Mouse (Mus musculus): ENCODE results near the gene Inhbe. TPM values are rescaled to one million over a fixed set of nuclear protein-coding genes. Genes with fewer than 3 reads are reported as not detected.

Inhbe gene
- polyA plus RNA-seq, 1 experiment from 2014 or later = not detected

DNA sequence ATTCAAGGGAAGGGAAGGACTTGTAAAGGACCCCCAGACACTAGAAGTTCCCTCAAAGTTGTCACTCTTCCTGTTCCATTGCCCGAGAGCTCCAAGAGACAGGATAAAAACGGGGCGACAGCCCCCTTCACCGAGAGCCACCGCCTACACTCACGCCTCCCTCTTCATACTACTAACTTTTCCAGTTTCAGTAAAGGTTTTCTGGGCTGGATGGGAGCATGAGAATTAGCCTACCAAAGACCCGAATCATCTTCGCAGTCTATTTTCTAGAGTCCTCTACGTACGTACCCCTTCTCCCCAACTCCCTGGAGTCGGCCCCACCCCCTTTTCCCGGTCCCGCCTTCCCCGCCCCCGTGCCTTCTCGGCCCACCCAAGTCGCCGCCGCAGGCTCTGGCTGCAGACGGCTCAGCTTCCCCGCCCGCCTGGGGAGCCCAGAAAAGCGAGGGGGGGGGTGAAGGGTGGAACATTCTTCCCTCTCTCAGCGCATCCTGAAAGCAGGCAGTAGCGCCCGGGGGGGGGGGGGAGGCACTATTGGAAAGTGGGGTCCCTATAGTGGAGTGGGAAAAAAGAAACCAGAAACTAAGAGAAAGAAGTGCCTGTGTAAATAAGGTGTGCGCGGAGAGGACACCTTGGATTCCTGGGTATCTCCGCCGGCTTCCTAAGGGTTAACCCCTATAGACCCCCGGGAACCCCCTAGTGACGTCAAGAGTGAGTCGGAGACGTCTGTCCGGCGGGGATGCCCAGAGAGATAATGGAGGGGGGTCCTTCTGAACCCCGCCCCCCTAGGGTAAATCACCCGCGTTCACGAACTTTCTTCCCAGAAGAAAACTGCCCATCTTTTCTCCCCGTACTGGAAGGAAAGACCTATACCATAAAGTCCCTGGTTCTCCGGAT, 14.3 kb downstream of the Inhbe start:
- H3K27ac ChIP-seq (ENCODE audit: low read depth, low read length) = peak overlapping the region; percentile 67
- ATAC-seq (ENCODE audit: low FRiP score) = peak; percentile 53
- peak; percentile 97 for DNase-seq (ENCODE audit: low spot score, missing footprints)
- no peaks in the 10 kb centered on the region; the same call in 1 of the 2 replicates for H3K27me3 ChIP-seq (ENCODE audit: control insufficient read depth, insufficient read depth, low read length)
- peak overlapping the region; percentile 85 for H3K4me2 ChIP-seq
- WGBS = 0% methylated on average over 40 of the region's 42 CpGs
- H3K9ac ChIP-seq (ENCODE audit: low read length) = peak overlapping the region; percentile 43
- no peaks in the 10 kb centered on the region for H3K36me3 ChIP-seq (ENCODE audit: control insufficient read depth, insufficient read depth, low read length)
- peaks cover 27% of the 10 kb centered on the region for H3K4me1 ChIP-seq (ENCODE audit: control insufficient read depth, insufficient read depth, low read length)
- no peaks in the 10 kb centered on the region for H3K9me3 ChIP-seq (ENCODE audit: control insufficient read depth, low read length)
- peak overlapping the region; percentile 39 for H3K4me3 ChIP-seq (ENCODE audit: low read depth, low read length)

DNA sequence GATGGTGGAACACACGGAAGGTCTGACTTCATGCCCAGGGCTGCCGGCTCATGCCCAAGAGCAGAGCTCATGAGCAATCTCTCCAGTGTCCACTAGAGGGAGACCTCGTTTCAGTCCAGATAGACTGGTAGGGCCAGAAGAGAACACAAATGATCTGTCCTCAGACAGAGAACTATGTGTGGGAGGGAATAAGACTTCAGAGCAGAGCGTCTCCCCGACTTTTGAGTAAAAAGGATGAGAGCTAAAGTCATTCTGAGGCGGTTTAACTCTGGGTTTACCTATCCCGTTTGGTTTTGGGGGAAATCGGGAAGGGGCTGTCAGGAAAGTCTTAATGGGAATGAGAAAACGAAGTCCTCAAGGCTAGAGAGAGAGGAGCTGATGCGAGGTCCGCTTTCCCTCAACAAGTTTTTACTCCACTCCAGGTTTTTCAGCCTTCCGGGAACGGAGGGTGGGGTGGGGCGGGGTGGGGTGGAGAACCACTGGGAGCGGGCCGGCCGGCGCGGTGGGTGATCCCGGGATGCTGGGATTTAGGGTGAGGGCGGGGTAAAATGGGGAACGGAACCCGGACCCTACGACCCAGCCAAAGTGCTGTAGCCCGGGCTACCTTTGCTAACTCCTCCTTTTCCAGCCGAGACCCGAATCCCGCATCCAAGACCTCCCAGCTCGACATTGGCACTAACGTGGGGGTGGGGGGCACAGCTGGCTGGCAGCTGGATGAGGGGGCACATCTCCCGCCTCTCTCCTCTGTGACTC, 15.1 kb downstream of the Inhbe start:
- DNase-seq (ENCODE audit: low spot score, missing footprints) (peak; percentile 98), ATAC-seq (ENCODE audit: low FRiP score) (peak; percentile 63)
- H3K9ac ChIP-seq (ENCODE audit: low read length) = peak overlapping the region; percentile 43
- H3K36me3 ChIP-seq (ENCODE audit: control insufficient read depth, insufficient read depth, low read length) = no peaks in the 10 kb centered on the region
- under 1% methylated on average over 30 of the region's 31 CpGs for WGBS
- H3K27me3 ChIP-seq (ENCODE audit: control insufficient read depth, insufficient read depth, low read length) = no peaks in the 10 kb centered on the region; the same call in 1 of the 2 replicates
- peak overlapping the region; percentile 39 for H3K4me3 ChIP-seq (ENCODE audit: low read depth, low read length)
- H3K9me3 ChIP-seq (ENCODE audit: control insufficient read depth, low read length) = no peaks in the 10 kb centered on the region
- peak overlapping the region; percentile 85 for H3K4me2 ChIP-seq
- H3K27ac ChIP-seq (ENCODE audit: low read depth, low read length) = peak overlapping the region; percentile 67
- peaks cover 27% of the 10 kb centered on the region for H3K4me1 ChIP-seq (ENCODE audit: control insufficient read depth, insufficient read depth, low read length)

DNA sequence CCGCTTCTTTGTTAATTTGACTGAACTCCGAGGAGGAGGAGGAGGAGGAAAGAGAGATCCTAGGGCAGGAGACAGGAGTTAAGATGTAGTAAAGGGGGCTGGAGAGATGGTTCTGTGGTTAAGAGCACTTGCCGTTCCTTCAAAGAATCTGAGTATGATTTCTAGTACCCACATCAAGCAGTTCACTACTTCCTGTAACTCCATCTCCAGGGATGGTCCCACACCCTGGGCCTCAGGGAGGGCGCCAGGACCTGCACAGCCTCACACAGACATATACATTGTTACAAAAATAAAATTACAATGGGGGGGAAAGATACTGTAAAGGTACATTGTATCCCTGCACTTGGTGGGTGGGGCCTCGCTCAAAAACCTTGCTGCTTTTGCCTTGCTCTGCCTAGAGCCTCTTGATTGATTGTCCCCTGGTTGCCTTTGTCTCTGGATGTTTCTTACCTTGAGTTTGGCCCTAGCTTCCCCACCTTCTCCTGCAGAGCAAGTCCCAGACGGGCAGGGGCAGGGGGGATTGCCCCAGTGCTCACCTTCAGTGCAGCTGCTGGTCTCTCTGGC, 16.6 kb downstream of the Inhbe start:
- no peaks in the 10 kb centered on the region for H3K36me3 ChIP-seq (ENCODE audit: control insufficient read depth, insufficient read depth, low read length)
- ATAC-seq (ENCODE audit: low FRiP score) = no peak
- no peak overlapping the region for H3K4me3 ChIP-seq (ENCODE audit: low read depth, low read length)
- H3K9me3 ChIP-seq (ENCODE audit: control insufficient read depth, low read length) = no peaks in the 10 kb centered on the region
- no peaks in the 10 kb centered on the region; the same call in 1 of the 2 replicates for H3K27me3 ChIP-seq (ENCODE audit: control insufficient read depth, insufficient read depth, low read length)
- H3K27ac ChIP-seq (ENCODE audit: low read depth, low read length) = no peak overlapping the region
- H3K9ac ChIP-seq (ENCODE audit: low read length) = no peak overlapping the region
- H3K4me1 ChIP-seq (ENCODE audit: control insufficient read depth, insufficient read depth, low read length) = peaks cover 27% of the 10 kb centered on the region
- DNase-seq (ENCODE audit: low spot score, missing footprints) = peak; percentile 70
- no peak overlapping the region for H3K4me2 ChIP-seq
- WGBS = 84% methylated on average over 6 of the region's 6 CpGs

DNA sequence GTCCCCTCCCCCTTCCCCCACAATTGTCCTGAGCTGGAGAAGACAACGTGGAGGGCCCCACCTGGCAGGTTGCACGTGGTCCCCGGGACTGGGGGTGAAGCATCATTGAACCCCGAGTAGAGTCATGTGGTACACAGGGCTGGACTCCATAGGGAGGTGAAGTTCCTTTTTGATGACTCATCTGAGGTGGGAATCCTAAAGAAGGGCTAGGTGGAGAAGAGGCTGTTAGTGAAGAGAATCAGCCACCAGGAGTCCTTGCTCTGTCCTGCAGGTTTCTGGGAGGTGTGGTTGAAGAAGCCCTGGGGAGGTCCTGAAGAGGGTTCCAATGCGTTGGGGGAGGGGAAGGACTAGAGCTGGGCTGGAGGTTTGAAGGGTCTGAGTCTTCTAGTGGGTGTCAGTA, 17.3 kb downstream of the Inhbe start:
- H3K27ac ChIP-seq (ENCODE audit: low read depth, low read length) = no peak overlapping the region
- H3K36me3 ChIP-seq (ENCODE audit: control insufficient read depth, insufficient read depth, low read length) = no peaks in the 10 kb centered on the region
- H3K4me1 ChIP-seq (ENCODE audit: control insufficient read depth, insufficient read depth, low read length) = peaks cover 23% of the 10 kb centered on the region
- WGBS = 76% methylated on average over 5 of the region's 5 CpGs
- no peak overlapping the region for H3K4me2 ChIP-seq
- H3K27me3 ChIP-seq (ENCODE audit: control insufficient read depth, insufficient read depth, low read length) = no peaks in the 10 kb centered on the region; the same call in 1 of the 2 replicates
- H3K4me3 ChIP-seq (ENCODE audit: low read depth, low read length) = no peak overlapping the region
- H3K9ac ChIP-seq (ENCODE audit: low read length) = no peak overlapping the region
- DNase-seq (ENCODE audit: low spot score, missing footprints) (peak; percentile 59), ATAC-seq (ENCODE audit: low FRiP score) (no peak)
- H3K9me3 ChIP-seq (ENCODE audit: control insufficient read depth, low read length) = no peaks in the 10 kb centered on the region

DNA sequence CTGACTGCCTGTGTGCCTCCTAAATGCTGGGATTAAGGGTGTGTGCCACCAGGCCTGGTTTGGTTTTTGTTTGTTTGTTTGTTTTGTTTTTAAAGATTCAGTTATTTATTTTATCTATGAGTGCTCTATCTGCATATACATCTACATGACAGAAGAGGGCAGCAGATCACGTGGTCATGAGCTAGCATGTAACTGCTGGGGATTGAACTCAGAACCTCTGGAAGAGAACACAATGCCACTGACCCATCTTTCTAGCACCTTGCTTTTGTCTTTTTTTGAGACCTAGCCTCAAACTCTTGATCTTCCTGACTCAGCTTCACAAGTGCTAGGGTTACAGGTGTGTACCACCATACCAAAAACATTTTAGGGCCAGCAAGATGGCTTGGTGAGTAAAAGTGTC, 18.9 kb downstream of the Inhbe start:
- Histone ChIP-seq H3K27ac (ENCODE audit: low read depth, low read length) (no peak overlapping the region), H3K9ac (ENCODE audit: low read length) (no peak overlapping the region), H3K4me3 (ENCODE audit: low read depth, low read length) (no peak overlapping the region), H3K36me3 (ENCODE audit: control insufficient read depth, insufficient read depth, low read length) (no peaks in the 10 kb centered on the region; the same call in 1 of the 2 replicates), H3K4me1 (ENCODE audit: control insufficient read depth, insufficient read depth, low read length) (peaks cover 8% of the 10 kb centered on the region), H3K9me3 (ENCODE audit: control insufficient read depth, low read length) (no peaks in the 10 kb centered on the region), H3K27me3 (ENCODE audit: control insufficient read depth, insufficient read depth, low read length) (no peaks in the 10 kb centered on the region), H3K4me2 (no peak overlapping the region)
- 63% methylated on average over 1 of the region's 1 CpGs for WGBS
- DNase-seq (ENCODE audit: low spot score, missing footprints) (peak; percentile 65), ATAC-seq (ENCODE audit: low FRiP score) (no peak)

DNA sequence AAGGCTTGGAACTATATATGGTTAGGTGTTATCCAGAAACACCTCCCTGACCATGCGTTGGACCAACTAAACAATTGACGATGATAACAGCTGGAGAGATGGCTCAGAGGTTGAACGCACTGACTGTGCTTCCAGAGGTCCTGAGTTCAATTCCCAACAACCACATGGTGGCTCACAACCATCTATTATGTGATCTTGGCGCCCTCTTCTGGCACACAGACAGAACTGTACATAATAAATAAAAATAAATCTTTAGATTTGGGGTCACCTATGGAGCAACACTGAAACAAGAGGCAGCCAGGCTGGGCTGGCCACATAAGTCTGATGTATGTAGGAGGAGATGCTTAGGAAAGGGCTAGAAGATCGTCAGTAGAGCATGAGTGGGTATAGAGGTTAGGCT, 21.1 kb downstream of the Inhbe start:
- H3K27ac ChIP-seq (ENCODE audit: low read depth, low read length) = no peak overlapping the region
- WGBS = 69% methylated on average over 5 of the region's 5 CpGs
- no peak overlapping the region for H3K4me3 ChIP-seq (ENCODE audit: low read depth, low read length)
- H3K27me3 ChIP-seq (ENCODE audit: control insufficient read depth, insufficient read depth, low read length) = peaks cover 12% of the 10 kb centered on the region
- ATAC-seq (ENCODE audit: low FRiP score) (no peak), DNase-seq (ENCODE audit: low spot score, missing footprints) (peak; percentile 85)
- 0 out of 2 replicates have a peak, but pooled peaks cover 2% of the 10 kb centered on the region for H3K4me1 ChIP-seq (ENCODE audit: control insufficient read depth, insufficient read depth, low read length)
- no peaks in the 10 kb centered on the region; the same call in 1 of the 2 replicates for H3K36me3 ChIP-seq (ENCODE audit: control insufficient read depth, insufficient read depth, low read length)
- H3K4me2 ChIP-seq = no peak overlapping the region
- no peak overlapping the region for H3K9ac ChIP-seq (ENCODE audit: low read length)
- H3K9me3 ChIP-seq (ENCODE audit: control insufficient read depth, low read length) = no peaks in the 10 kb centered on the region

DNA sequence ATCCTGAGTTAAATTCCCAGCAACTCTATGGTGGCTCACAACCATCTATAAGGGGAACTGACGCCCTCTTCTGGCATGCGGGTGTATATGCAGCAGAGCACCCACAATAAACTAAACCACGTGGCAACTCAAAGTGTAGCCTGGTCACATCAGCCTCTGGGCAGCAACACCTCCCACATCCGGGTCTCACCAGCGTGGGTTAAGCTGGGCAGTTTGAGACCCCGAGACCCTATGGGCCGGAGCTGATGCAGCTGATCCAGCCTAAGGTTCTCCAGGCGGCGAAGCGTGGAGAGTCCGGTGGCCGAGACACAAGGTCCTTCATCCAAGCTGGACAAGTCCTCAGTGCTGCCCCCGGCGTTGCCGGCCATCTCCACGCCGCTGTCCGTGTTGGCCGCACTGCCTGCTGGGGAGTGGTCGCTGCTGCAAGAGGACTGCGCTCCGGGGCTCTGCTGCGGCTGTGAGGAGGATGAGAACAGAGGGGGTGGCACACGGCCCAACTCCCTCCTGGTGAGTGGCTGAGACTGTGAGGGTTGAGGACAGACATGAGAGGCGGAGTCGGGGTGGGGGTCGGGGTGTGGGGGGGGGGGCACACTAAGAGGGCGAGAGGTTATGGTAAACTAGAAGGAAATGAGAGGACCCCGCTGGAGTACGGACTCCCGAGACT, 21.9 kb downstream of the Inhbe start:
- Histone ChIP-seq H3K27ac (ENCODE audit: low read depth, low read length) (no peak overlapping the region), H3K4me3 (ENCODE audit: low read depth, low read length) (peak overlapping the region; percentile 15; the same call in 1 of the 2 replicates), H3K9me3 (ENCODE audit: control insufficient read depth, low read length) (no peaks in the 10 kb centered on the region), H3K4me2 (peak overlapping the region; percentile 39), H3K27me3 (ENCODE audit: control insufficient read depth, insufficient read depth, low read length) (peaks cover 20% of the 10 kb centered on the region), H3K9ac (ENCODE audit: low read length) (no peak overlapping the region; the same call in 1 of the 2 replicates), H3K36me3 (ENCODE audit: control insufficient read depth, insufficient read depth, low read length) (no peaks in the 10 kb centered on the region; the same call in 1 of the 2 replicates), H3K4me1 (ENCODE audit: control insufficient read depth, insufficient read depth, low read length) (0 out of 2 replicates have a peak, but pooled peaks cover 2% of the 10 kb centered on the region)
- ATAC-seq (ENCODE audit: low FRiP score) = peak; percentile 57
- DNase-seq (ENCODE audit: low spot score, missing footprints) = peak; percentile 87
- 27% methylated on average over 30 of the region's 31 CpGs for WGBS

DNA sequence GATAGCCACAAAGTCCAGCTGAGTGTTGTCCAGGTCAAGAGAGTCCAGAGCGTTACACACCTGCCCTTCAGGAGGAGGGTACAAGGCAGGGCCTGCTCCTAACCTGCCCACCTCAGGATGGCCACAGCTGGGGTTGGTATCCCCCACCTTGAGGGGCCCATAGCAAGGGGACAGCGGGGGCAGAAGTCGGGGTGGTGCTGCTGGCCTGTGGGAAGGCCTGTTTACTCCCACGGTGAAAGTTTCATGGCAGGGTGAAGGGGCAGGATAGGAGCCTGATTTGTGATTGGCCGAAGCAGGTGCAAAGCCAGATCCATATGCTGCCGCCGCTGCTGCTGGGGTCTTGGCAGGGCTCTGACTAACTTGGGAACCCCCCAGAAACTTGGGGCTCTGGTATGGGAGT, 24.0 kb downstream of the Inhbe start:
- H3K27me3 ChIP-seq (ENCODE audit: control insufficient read depth, insufficient read depth, low read length) = peaks cover 42% of the 10 kb centered on the region
- no peaks in the 10 kb centered on the region; the same call in 1 of the 2 replicates for H3K36me3 ChIP-seq (ENCODE audit: control insufficient read depth, insufficient read depth, low read length)
- no peaks in the 10 kb centered on the region for H3K9me3 ChIP-seq (ENCODE audit: control insufficient read depth, low read length)
- no peak overlapping the region for H3K27ac ChIP-seq (ENCODE audit: low read depth, low read length)
- DNase-seq (ENCODE audit: low spot score, missing footprints) = peak; percentile 21
- no peak overlapping the region for H3K9ac ChIP-seq (ENCODE audit: low read length)
- no peak overlapping the region for H3K4me3 ChIP-seq (ENCODE audit: low read depth, low read length)
- 84% methylated on average over 7 of the region's 7 CpGs for whole genome bisulfite sequencing
- no peak overlapping the region for H3K4me2 ChIP-seq
- ATAC-seq (ENCODE audit: low FRiP score) = no peak
- H3K4me1 ChIP-seq (ENCODE audit: control insufficient read depth, insufficient read depth, low read length) = peaks cover 12% of the 10 kb centered on the region

Measured in midbrain, embryonic 11.5 days (tissue).